14 mouse cellular contexts compared by ENCODE assay signal in the genomic region with DNA sequence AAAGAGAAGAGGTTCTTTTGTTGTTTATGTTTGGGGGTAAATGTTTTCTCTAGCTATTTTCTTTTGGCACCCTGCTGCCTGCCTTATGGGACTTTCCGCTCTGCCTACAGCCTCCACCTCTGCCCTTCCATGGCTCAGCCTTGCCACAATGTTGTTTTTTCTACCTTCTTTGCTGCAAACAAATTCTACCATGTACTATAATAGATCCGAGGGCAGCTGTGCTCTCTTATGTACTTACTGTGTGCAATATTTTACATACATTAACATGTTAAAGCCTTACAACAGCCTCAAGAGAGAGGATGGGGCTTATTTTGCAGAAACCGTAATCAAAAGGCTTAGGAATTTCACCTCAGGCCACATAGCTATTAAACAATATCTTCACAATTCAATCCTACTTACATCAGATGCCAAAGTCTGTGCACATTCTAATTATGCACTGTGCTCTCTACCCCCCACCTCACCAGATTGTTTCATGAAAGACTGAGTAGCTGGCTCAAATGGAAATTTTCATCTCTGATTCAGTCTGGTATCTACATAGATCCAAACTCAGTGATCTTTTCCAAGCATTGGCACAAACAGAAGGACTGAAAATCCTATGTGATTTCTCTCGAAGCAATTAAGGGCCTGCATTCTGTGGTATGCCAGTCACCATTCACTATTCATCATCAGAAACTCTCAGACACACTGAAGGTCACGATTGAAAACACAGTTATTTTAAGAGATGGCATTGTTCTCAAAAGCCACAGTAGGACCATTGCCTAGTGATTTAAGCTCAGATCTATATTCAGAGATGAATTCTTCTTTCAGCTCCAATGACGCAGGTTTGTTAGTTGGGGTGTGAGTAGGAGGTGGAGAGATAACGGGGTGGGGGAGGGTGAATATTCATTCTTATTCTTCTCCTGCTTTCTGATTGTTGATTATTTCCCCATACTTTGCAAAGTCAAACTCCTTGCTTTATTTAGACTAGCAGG.
DNase-seq lines count a peak whose midpoint lies in the region; ATAC-seq and TF ChIP-seq lines count a peak whose summit lies in the region.
"Had no signal": no experiment of that assay in that cellular context is flagged by ENCODE, and none has a peak within 500 bp of the region (broad histone marks: within the 10 kb centered on the region; RNA-seq: fewer than 3 reads in every experiment).

No protein-coding gene starts in this region.

- 60% methylated on average over 7 of the region's 7 CpGs for WGBS in embryonic facial prominence, embryonic 14.5 days
- WGBS in embryonic facial prominence, embryonic 10.5 days: 70% methylated on average over 7 of the region's 7 CpGs
- 67% methylated on average over 7 of the region's 7 CpGs for WGBS in neural tube, embryonic 12.5 days

- no peaks in the 10 kb centered on the region for H3K4me1 ChIP-seq in embryonic facial prominence, embryonic 14.5 days (ENCODE audit: control insufficient read depth, insufficient read depth, low read length)
- no peaks in the 10 kb centered on the region for H3K4me1 ChIP-seq in embryonic facial prominence, embryonic 10.5 days
- H3K4me1 ChIP-seq in neural tube, embryonic 12.5 days: no peaks in the 10 kb centered on the region
- H3K4me1 ChIP-seq: embryonic facial prominence, embryonic 12.5 days; heart, embryonic 15.5 days had no signal

- no peak for TF ChIP-seq CTCF in layer of hippocampus, adult 2 months (conservative IDR thresholded peaks at IDR 0.05)

- H3K27ac ChIP-seq in embryonic facial prominence, embryonic 14.5 days (replicated peaks; ENCODE audit: low read depth, low read length): no peak overlapping the region
- no peak overlapping the region for H3K27ac ChIP-seq in embryonic facial prominence, embryonic 10.5 days (replicated peaks)
- no peak overlapping the region for H3K27ac ChIP-seq in neural tube, embryonic 12.5 days
- peak overlapping the region; percentile 73 for H3K27ac ChIP-seq in layer of hippocampus, adult 2 months
- H3K27ac ChIP-seq: embryonic facial prominence, embryonic 12.5 days; heart, embryonic 15.5 days; liver, embryonic 14.5 days had no signal

- H3K9me3 ChIP-seq in embryonic facial prominence, embryonic 14.5 days (ENCODE audit: control insufficient read depth, low read length): no peaks in the 10 kb centered on the region
- H3K9me3 ChIP-seq in embryonic facial prominence, embryonic 10.5 days: no peaks in the 10 kb centered on the region
- H3K9me3 ChIP-seq in neural tube, embryonic 12.5 days: no peaks in the 10 kb centered on the region
- H3K9me3 ChIP-seq: embryonic facial prominence, embryonic 12.5 days; heart, embryonic 15.5 days had no signal

- H3K4me3 ChIP-seq in embryonic facial prominence, embryonic 14.5 days (ENCODE audit: low read depth, low read length): no peak overlapping the region
- no peak overlapping the region for H3K4me3 ChIP-seq in embryonic facial prominence, embryonic 10.5 days
- no peak overlapping the region for H3K4me3 ChIP-seq in neural tube, embryonic 12.5 days
- no peak overlapping the region for H3K4me3 ChIP-seq in layer of hippocampus, adult 2 months
- H3K4me3 ChIP-seq: embryonic facial prominence, embryonic 12.5 days; heart, embryonic 15.5 days had no signal

- no peak for ATAC-seq in embryonic facial prominence, embryonic 14.5 days (ENCODE audit: low read depth)
- ATAC-seq in neural tube, embryonic 12.5 days (ENCODE audit: low FRiP score, low read depth): peak; percentile 33; the same call in 1 of the 2 replicates

- H3K4me2 ChIP-seq in embryonic facial prominence, embryonic 14.5 days (ENCODE audit: low read depth, low read length): no peak overlapping the region
- H3K4me2 ChIP-seq in neural tube, embryonic 12.5 days (replicated peaks): no peak overlapping the region
- H3K4me2 ChIP-seq: embryonic facial prominence, embryonic 12.5 days; heart, embryonic 15.5 days had no signal

- peak; percentile 3 for DNase-seq in embryonic facial prominence, embryonic 14.5 days (ENCODE audit: low spot score)
- no peak for DNase-seq in embryonic facial prominence, embryonic 10.5 days (ENCODE audit: low spot score)
- DNase-seq in neural tube, embryonic 10.5 days (ENCODE audit: extremely low spot score, low spot score): no peak
- peak; percentile 23 to 65 for DNase-seq in layer of hippocampus, adult 2 months (ENCODE audit: low spot score in 2 of 2)
- DNase-seq in telencephalon, adult 2 months (ENCODE audit: low read depth, low spot score): peak; percentile 51
- DNase-seq in thymus, adult 18-20 months: no peak
- DNase-seq in natural killer cell, adult 2 months (ENCODE audit: low spot score in 2 of 2): no peak
- DNase-seq: cerebellum, postnatal 36 days; left cerebral cortex, postnatal 4 days; right cerebral cortex, postnatal 4 days had no signal

- no peak overlapping the region for H3K9ac ChIP-seq in embryonic facial prominence, embryonic 14.5 days (ENCODE audit: low read depth, low read length)
- H3K9ac ChIP-seq in neural tube, embryonic 12.5 days: no peak overlapping the region
- H3K9ac ChIP-seq: embryonic facial prominence, embryonic 12.5 days; heart, embryonic 15.5 days; liver, embryonic 14.5 days had no signal

- no peaks in the 10 kb centered on the region for H3K27me3 ChIP-seq in embryonic facial prominence, embryonic 14.5 days (replicated peaks; ENCODE audit: control insufficient read depth, insufficient read depth, low read length)
- no peaks in the 10 kb centered on the region for H3K27me3 ChIP-seq in embryonic facial prominence, embryonic 10.5 days (replicated peaks; ENCODE audit: low read depth, poor library complexity, severe bottlenecking)
- no peaks in the 10 kb centered on the region for H3K27me3 ChIP-seq in neural tube, embryonic 12.5 days (replicated peaks)
- H3K27me3 ChIP-seq: embryonic facial prominence, embryonic 12.5 days; heart, embryonic 15.5 days had no signal

- no peaks in the 10 kb centered on the region for H3K36me3 ChIP-seq in embryonic facial prominence, embryonic 14.5 days (ENCODE audit: control insufficient read depth, insufficient read depth, low read length)
- no peaks in the 10 kb centered on the region for H3K36me3 ChIP-seq in embryonic facial prominence, embryonic 10.5 days (replicated peaks)
- H3K36me3 ChIP-seq in neural tube, embryonic 12.5 days: no peaks in the 10 kb centered on the region
- H3K36me3 ChIP-seq: embryonic facial prominence, embryonic 12.5 days; heart, embryonic 15.5 days had no signal

Comparison
In these comparisons a context has a peak if more than half of its experiments do, and no peak if none do; other contexts are left out.
1. DNase-seq: peak in embryonic facial prominence, embryonic 14.5 days (single experiment), layer of hippocampus, adult 2 months (2 of 2) and telencephalon, adult 2 months (single experiment); none in embryonic facial prominence, embryonic 10.5 days (single experiment), neural tube, embryonic 10.5 days (single experiment), thymus, adult 18-20 months (0 of 2) and natural killer cell, adult 2 months (0 of 2).